Mouse (Mus musculus): ENCODE measurements around the gene Tmem14a.

DNA sequence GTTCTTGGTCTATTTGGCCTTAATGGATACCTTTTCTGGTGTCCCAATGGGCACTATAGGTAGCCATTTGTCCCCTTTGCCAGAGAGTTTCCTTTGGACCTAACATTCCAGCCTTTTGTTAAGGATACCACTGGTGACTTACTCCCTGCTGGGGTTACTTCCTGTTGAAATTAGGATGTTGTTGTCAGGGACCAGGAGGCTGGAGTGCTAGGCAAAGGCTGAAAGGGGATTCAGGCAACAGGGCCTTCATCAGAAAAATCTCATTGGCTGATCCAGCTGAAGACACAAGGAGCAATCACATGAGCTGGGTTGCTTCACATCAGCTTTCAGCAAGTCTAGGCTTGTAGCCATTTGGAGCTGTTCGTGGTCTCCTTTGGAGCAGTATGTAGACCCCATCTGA lies 12.1 kb upstream of the Tmem14a start:
- TF ChIP-seq MYOD1 (IDR thresholded peaks at IDR 0.05; ENCODE audit: control insufficient read depth in 1 of 3, insufficient read length in 2 of 3, low read depth in 2 of 3) (no peak), POLR2AphosphoS2 (IDR thresholded peaks at IDR 0.05; ENCODE audit: insufficient read length, low read depth) (no peak), USF1 (IDR thresholded peaks at IDR 0.05; ENCODE audit: low read depth) (no peak), E2F4 (IDR thresholded peaks at IDR 0.05; ENCODE audit: insufficient read depth) (no peak), SRF (IDR thresholded peaks at IDR 0.05; ENCODE audit: control insufficient read depth, insufficient read length, low read depth) (no peak), POLR2A (IDR thresholded peaks at IDR 0.05; ENCODE audit: insufficient read length, low read depth) (no peak), CEBPB (IDR thresholded peaks at IDR 0.05; ENCODE audit: insufficient read depth, poor library complexity, severe bottlenecking) (no peak), MYOG (IDR thresholded peaks at IDR 0.05; ENCODE audit: control insufficient read depth in 1 of 3, insufficient read depth in 1 of 3, insufficient read length in 2 of 3, low read depth in 2 of 3) (no peak)
